Mouse (Mus musculus) embryonic facial prominence, embryonic 15.5 days (tissue): ENCODE results near the gene Actr3. TPM values are rescaled to one million over a fixed set of nuclear protein-coding genes. Genes with fewer than 3 reads are reported as not detected.

Experiments
- ATAC-seq: fragments of 200-750 bp; cut with Nextera tagmentation; 2 replicates; pipeline ENCODE4 v1.8.0; 2017; ENCODE audit warnings: low read depth, moderate TSS enrichment; ENCODE audit not compliant: insufficient number of reproducible peaks, low FRiP score, low TSS enrichment
- H3K27ac ChIP-seq: fragments of 300-500 bp; sonication (generic); replicated peaks from 2 replicates; pipeline ENCODE4 v1.5.1; 2015; ENCODE audit warnings: mild to moderate bottlenecking, inconsistent platforms
- H3K27me3 ChIP-seq: fragments of 300-500 bp; sonication (generic); 2 replicates; pipeline ENCODE4 v1.6.1; 2015; ENCODE audit warnings: inconsistent platforms
- H3K36me3 ChIP-seq: fragments of 300-500 bp; sonication (generic); 2 replicates; pipeline ENCODE4 v1.6.1; 2015; ENCODE audit warnings: mild to moderate bottlenecking, inconsistent platforms
- H3K4me1 ChIP-seq: fragments of 300-500 bp; sonication (generic); 2 replicates; pipeline ENCODE4 v1.6.1; 2015; ENCODE audit warnings: inconsistent platforms
- H3K4me2 ChIP-seq: fragments of 300-500 bp; sonication (generic); replicated peaks from 2 replicates; pipeline ENCODE4 v1.6.1; 2015; ENCODE audit warnings: mild to moderate bottlenecking, inconsistent platforms
- H3K4me3 ChIP-seq: fragments of 300-500 bp; sonication (generic); replicated peaks from 2 replicates; pipeline ENCODE4 v1.5.1; 2015; ENCODE audit warnings: mild to moderate bottlenecking, inconsistent platforms
- H3K9ac ChIP-seq: fragments of 300-500 bp; sonication (generic); 2 replicates; pipeline ENCODE4 v1.6.1; 2015; ENCODE audit warnings: inconsistent platforms
- H3K9me3 ChIP-seq: fragments of 300-500 bp; sonication (generic); replicated peaks from 2 replicates; pipeline ENCODE4 v1.6.1; 2016; ENCODE audit warnings: inconsistent platforms
- WGBS: fragments of 180-500 bp; shearing (Covaris S2); methylation state at CpG from one replicate; pipeline ENCODE4 v1.1.7; 2015; 5-methylcytosine and 5-hydroxymethylcytosine counted together
- polyA plus RNA-seq: library from polyadenylated mRNA; unstranded; fragments of >200 nt; fragmentation: Nextera tagmentation; extraction: Ambion mirVana; gene quantifications from 2 replicates; pipeline ENCODE4 v1.2.1, GENCODE M21; 2015

The Actr3 gene
- polyA plus RNA-seq, 1 experiment from 2014 or later = 241 TPM

- Histone ChIP-seq H3K36me3 (no peaks in the 10 kb centered on the region), H3K27me3 (no peaks in the 10 kb centered on the region), H3K9ac (no peak overlapping the region), H3K4me2 (no peak overlapping the region), H3K4me3 (no peak overlapping the region), H3K4me1 (no peaks in the 10 kb centered on the region), H3K9me3 (no peaks in the 10 kb centered on the region), H3K27ac (no peak overlapping the region)
- no peak for ATAC-seq
- 87% methylated on average over 4 of the region's 4 CpGs for WGBS
Observed at GRCm38 (mm10) chr1:125464011-125464410, 28.5 kb upstream of the Actr3 start.

DNA sequence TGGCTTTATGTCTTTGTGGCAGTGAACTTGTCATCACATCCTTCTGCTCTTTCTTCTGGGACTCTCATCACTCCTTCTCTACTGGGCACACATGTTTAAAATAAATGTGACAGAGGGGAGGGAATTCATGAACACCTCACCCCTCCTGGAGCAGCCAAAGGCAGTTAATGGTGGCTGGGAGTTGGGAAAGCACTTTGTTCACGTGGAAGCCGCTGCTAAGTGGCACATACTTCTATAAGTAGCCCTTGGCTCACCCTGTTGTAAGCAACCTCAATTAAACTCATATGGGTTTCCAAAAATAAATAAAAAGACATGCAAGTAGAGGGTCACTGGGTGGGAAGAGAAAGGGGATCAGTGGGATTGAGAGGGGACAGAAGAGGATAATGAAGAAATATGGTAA is 27.8 kb upstream of the Actr3 start:
- Histone ChIP-seq H3K9ac (no peak overlapping the region), H3K36me3 (no peaks in the 10 kb centered on the region)

GRCm38 (mm10) chr1:125462917-125463316 is 27.4 kb upstream of the Actr3 start:
- Histone ChIP-seq H3K9ac (no peak overlapping the region), H3K9me3 (no peaks in the 10 kb centered on the region), H3K27ac (no peak overlapping the region), H3K4me2 (no peak overlapping the region), H3K4me3 (no peak overlapping the region), H3K27me3 (no peaks in the 10 kb centered on the region), H3K4me1 (no peaks in the 10 kb centered on the region), H3K36me3 (no peaks in the 10 kb centered on the region)
- 87% methylated on average over 1 of the region's 1 CpGs for WGBS
- no peak for ATAC-seq

More for the DNA sequence above, 27.8 kb upstream of the Actr3 start:
- Histone ChIP-seq H3K27ac (no peak overlapping the region), H3K4me3 (no peak overlapping the region), H3K27me3 (no peaks in the 10 kb centered on the region), H3K9me3 (no peaks in the 10 kb centered on the region), H3K4me2 (no peak overlapping the region), H3K4me1 (no peaks in the 10 kb centered on the region)
- no peak for ATAC-seq
- WGBS = 50% methylated on average over 2 of the region's 2 CpGs

DNA sequence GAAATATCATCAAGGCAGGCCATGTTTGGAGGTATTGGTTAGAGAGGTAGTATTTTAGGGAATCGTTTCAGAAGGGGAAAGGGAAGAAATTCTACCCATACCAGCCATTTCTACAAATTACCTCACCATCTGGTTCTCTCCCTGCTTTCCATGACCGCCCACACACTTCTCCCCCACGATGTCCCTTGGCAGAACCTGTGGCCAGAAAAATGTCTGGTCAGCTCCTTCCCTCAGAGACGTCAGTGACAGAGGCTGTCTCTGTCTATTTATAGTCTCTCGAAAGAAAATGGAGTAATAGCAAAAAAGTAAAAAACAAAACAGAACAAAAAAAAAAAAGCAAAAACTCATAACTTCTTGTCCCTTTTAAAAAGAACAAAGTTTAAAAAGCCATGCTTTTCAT is 23.0 kb upstream of the Actr3 start:
- Histone ChIP-seq H3K36me3 (no peaks in the 10 kb centered on the region), H3K27ac (no peak overlapping the region), H3K4me3 (no peak overlapping the region), H3K9ac (no peak overlapping the region), H3K27me3 (no peaks in the 10 kb centered on the region), H3K4me2 (no peak overlapping the region), H3K9me3 (no peaks in the 10 kb centered on the region), H3K4me1 (no peaks in the 10 kb centered on the region)
- no peak for ATAC-seq
- WGBS = 45% methylated on average over 5 of the region's 5 CpGs

- 47% methylated on average over 2 of the region's 2 CpGs for WGBS
- H3K9me3 ChIP-seq = no peaks in the 10 kb centered on the region
- H3K4me1 ChIP-seq = no peaks in the 10 kb centered on the region
- H3K9ac ChIP-seq = no peak overlapping the region
- H3K4me2 ChIP-seq = no peak overlapping the region
- no peaks in the 10 kb centered on the region for H3K27me3 ChIP-seq
- no peak overlapping the region for H3K4me3 ChIP-seq
- H3K36me3 ChIP-seq = no peaks in the 10 kb centered on the region
- no peak overlapping the region for H3K27ac ChIP-seq
- ATAC-seq = no peak
Observed at GRCm38 (mm10) chr1:125455128-125455527, 19.6 kb upstream of the Actr3 start.

GRCm38 (mm10) chr1:125450282-125451000 is 14.9 kb upstream of the Actr3 start:
- H3K9ac ChIP-seq = no peak overlapping the region
- no peak overlapping the region for H3K4me2 ChIP-seq
- no peaks in the 10 kb centered on the region for H3K4me1 ChIP-seq
- no peak overlapping the region for H3K4me3 ChIP-seq
- H3K36me3 ChIP-seq = no peaks in the 10 kb centered on the region
- H3K27me3 ChIP-seq = no peaks in the 10 kb centered on the region
- no peaks in the 10 kb centered on the region for H3K9me3 ChIP-seq
- no peak overlapping the region for H3K27ac ChIP-seq
- no peak for ATAC-seq
- 84% methylated on average over 4 of the region's 4 CpGs for WGBS

DNA sequence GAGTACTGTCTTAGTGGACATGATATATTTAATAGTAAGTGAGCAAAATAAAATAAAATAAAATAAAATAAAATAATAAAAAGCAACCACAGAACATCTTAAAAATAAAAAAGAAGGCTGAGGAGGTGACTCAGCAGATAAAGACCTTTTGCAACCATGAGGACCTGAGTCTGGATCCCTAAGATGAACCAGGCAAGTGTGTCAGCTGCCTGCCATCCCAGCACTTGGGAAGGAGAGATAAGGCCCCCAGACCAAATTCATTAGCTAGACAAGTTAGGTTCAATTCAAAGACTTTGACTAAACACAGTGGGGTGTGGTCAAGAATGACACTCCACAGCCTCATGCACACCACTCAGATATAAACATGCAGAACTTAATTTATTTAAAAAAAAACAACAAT is 12.4 kb upstream of the Actr3 start:
- H3K9me3 ChIP-seq = no peaks in the 10 kb centered on the region
- no peak overlapping the region for H3K4me2 ChIP-seq
- H3K27me3 ChIP-seq = no peaks in the 10 kb centered on the region
- no peaks in the 10 kb centered on the region for H3K4me1 ChIP-seq
- H3K4me3 ChIP-seq = no peak overlapping the region
- H3K9ac ChIP-seq = no peak overlapping the region
- no peak overlapping the region for H3K27ac ChIP-seq
- ATAC-seq = no peak
- H3K36me3 ChIP-seq = no peaks in the 10 kb centered on the region

GRCm38 (mm10) chr1:125441679-125442078 is 6.2 kb upstream of the Actr3 start:
- Histone ChIP-seq H3K27me3 (no peaks in the 10 kb centered on the region), H3K4me1 (no peaks in the 10 kb centered on the region), H3K9me3 (no peaks in the 10 kb centered on the region), H3K9ac (no peak overlapping the region), H3K27ac (no peak overlapping the region), H3K4me2 (no peak overlapping the region), H3K36me3 (no peaks in the 10 kb centered on the region), H3K4me3 (no peak overlapping the region)
- WGBS = 65% methylated on average over 7 of the region's 7 CpGs
- no peak for ATAC-seq

- no peak overlapping the region for H3K4me2 ChIP-seq
- no peak overlapping the region for H3K9ac ChIP-seq
- no peaks in the 10 kb centered on the region for H3K9me3 ChIP-seq
- no peak overlapping the region for H3K4me3 ChIP-seq
- H3K4me1 ChIP-seq = no peaks in the 10 kb centered on the region
- no peaks in the 10 kb centered on the region for H3K27me3 ChIP-seq
- ATAC-seq = no peak
- 74% methylated on average over 6 of the region's 6 CpGs for WGBS
- H3K27ac ChIP-seq = no peak overlapping the region
- no peaks in the 10 kb centered on the region for H3K36me3 ChIP-seq
Observed at GRCm38 (mm10) chr1:125441251-125441650, 5.7 kb upstream of the Actr3 start.

- Histone ChIP-seq H3K4me1 (no peaks in the 10 kb centered on the region), H3K9ac (no peak overlapping the region), H3K27me3 (no peaks in the 10 kb centered on the region), H3K9me3 (no peaks in the 10 kb centered on the region), H3K4me3 (no peak overlapping the region), H3K36me3 (no peaks in the 10 kb centered on the region), H3K4me2 (no peak overlapping the region), H3K27ac (no peak overlapping the region)
- no peak for ATAC-seq
- 92% methylated on average over 3 of the region's 3 CpGs for WGBS
Observed at GRCm38 (mm10) chr1:125439556-125439955, 4.0 kb upstream of the Actr3 start.

GRCm38 (mm10) chr1:125438826-125439225 is 3.3 kb upstream of the Actr3 start:
- ATAC-seq = no peak
- Histone ChIP-seq H3K4me1 (no peaks in the 10 kb centered on the region), H3K27ac (no peak overlapping the region), H3K9ac (no peak overlapping the region), H3K4me2 (no peak overlapping the region), H3K36me3 (no peaks in the 10 kb centered on the region), H3K4me3 (no peak overlapping the region), H3K9me3 (no peaks in the 10 kb centered on the region), H3K27me3 (no peaks in the 10 kb centered on the region)
- WGBS = 70% methylated on average over 2 of the region's 2 CpGs

DNA sequence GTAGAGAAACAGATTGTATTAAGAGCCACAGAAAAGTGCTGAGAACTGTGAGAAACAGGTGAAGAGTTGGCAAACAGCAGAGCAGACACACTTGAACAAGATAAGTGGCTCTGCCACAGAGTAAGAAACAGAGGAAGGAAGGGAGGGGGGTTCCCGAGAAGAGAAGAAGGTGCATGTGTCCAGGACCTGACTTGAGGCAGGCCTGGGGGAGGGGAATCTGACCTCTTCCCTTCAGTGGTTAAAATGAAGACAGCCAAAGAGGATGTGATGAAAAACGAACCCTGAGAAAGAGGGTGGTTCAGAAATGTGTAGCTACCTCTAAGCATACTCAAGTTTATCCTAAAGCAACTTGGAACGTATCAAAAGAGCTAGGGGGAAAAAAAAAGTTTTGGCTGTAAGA is 2.4 kb upstream of the Actr3 start:
- no peak overlapping the region for H3K27ac ChIP-seq
- no peaks in the 10 kb centered on the region for H3K36me3 ChIP-seq
- H3K9me3 ChIP-seq = no peaks in the 10 kb centered on the region
- H3K27me3 ChIP-seq = no peaks in the 10 kb centered on the region
- H3K4me3 ChIP-seq = no peak overlapping the region
- H3K9ac ChIP-seq = no peak overlapping the region
- no peak for ATAC-seq
- WGBS = 36% methylated on average over 3 of the region's 3 CpGs
- no peak overlapping the region for H3K4me2 ChIP-seq
- peaks cover 4% of the 10 kb centered on the region for H3K4me1 ChIP-seq
